Comparison of ENCODE assay signal across 9 mouse cellular contexts in genomic region chr7:97084181-97084580, GRCm38 (mm10). TPM values are rescaled to one million over a fixed set of nuclear protein-coding genes. Genes with fewer than 3 reads are reported as not detected.
DNase-seq lines count a peak whose midpoint lies in the region.
"Had no signal": no experiment of that assay in that cellular context is flagged by ENCODE, and none has a peak within 500 bp of the region (broad histone marks: within the 10 kb centered on the region; RNA-seq: fewer than 3 reads in every experiment).

No protein-coding gene starts in this region.

- DNase-seq in adrenal gland, postnatal 14 days = peak; percentile 33
- DNase-seq in adrenal gland, postnatal 25 days = no peak
- peak; percentile 32 for DNase-seq in kidney, postnatal 10 days
- no peak for DNase-seq in kidney, adult 8-10 months
- DNase-seq in heart, postnatal 10 days = peak; percentile 63 to 65
- DNase-seq in lung, postnatal 36 days = peak; percentile 71
- DNase-seq in cerebellum, adult 11-12 months = no peak
- no peak for DNase-seq in ovary, postnatal 10 days (ENCODE audit: low spot score)
- DNase-seq: cerebellum, postnatal 25 days had no signal

- intact Hi-C loops in heart, postnatal 10 days (cut with DNase I) = loop anchor here (10.0 kb wide), 1 partner anchor 91 kb away; no protein-coding TSS in a partner anchor

RNA-seq across cellular contexts. Expression of gene Gab2, which starts 2.8 kb away (rescaled TPM):
- total RNA-seq in adrenal gland, postnatal 14 days (2021) = 16.1 and 20.7 TPM in 2 replicates
- 18.0 and 18.7 TPM in 2 replicates for total RNA-seq in adrenal gland, postnatal 25 days (2021)
- total RNA-seq in heart, postnatal 10 days (2021) = 10 to 100 TPM; 23.9 to 27.8 TPM

Comparison
In these comparisons a context has a peak if more than half of its experiments do, and no peak if none do; other contexts are left out.
1. DNase-seq: peak in adrenal gland, postnatal 14 days (single experiment), kidney, postnatal 10 days (single experiment), heart, postnatal 10 days (2 of 2) and lung, postnatal 36 days (single experiment); none in adrenal gland, postnatal 25 days (single experiment), kidney, adult 8-10 months (0 of 2), cerebellum, adult 11-12 months (single experiment) and ovary, postnatal 10 days (single experiment).